Mouse (Mus musculus) erythroid progenitor cell, adult 5-6 weeks (primary cell): ENCODE data around the gene Fam69b. TPM values are rescaled to one million over a fixed set of nuclear protein-coding genes. Genes with fewer than 3 reads are reported as not detected.

Experiments used
- ATAC-seq: replicated peaks from 2 replicates; pipeline ENCODE4 v1.8.0; 2016; ENCODE audit warnings: moderate number of reproducible peaks, mild to moderate bottlenecking, moderate TSS enrichment, inconsistent platforms; ENCODE audit not compliant: poor library complexity, low FRiP score, severe bottlenecking
- total RNA-seq, 2 experiments: library from RNA; stranded (forward) in 1 of 2; stranded (reverse) in 1 of 2; fragments of 150-400 nt in 1 of 2; fragments of 186-747, 209-891 nt in 1 of 2; gene quantifications; 2 replicates each; pipeline versions ENCODE4 v1.2.3 to v1.2.4; 2015 to 2017; ENCODE audit warnings: low replicate concordance in 2 of 2

The Fam69b gene
- total RNA-seq, 2 experiments from 2014 or later: not detected

DNA sequence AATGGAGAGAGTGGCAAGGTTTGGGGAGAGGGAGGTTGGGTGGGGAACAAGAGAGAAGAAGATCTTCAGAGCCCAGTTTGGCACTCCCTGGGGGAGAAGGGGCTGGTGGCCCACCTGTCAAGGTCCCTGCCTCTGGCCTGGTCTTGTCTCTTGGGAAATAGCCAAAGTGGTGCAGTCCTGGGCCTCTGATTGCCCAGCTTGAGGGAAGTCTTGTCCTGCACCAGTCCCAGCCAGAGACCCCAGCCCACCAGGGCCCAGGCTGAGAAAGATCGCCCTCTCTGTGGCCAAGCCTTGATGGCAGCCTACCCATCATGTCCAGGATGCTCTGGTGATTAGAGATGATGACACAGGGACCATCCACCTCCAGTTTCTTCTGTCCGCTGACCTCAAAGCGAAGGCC lies 31.4 kb upstream of the Fam69b start:
- ATAC-seq: no peak

DNA sequence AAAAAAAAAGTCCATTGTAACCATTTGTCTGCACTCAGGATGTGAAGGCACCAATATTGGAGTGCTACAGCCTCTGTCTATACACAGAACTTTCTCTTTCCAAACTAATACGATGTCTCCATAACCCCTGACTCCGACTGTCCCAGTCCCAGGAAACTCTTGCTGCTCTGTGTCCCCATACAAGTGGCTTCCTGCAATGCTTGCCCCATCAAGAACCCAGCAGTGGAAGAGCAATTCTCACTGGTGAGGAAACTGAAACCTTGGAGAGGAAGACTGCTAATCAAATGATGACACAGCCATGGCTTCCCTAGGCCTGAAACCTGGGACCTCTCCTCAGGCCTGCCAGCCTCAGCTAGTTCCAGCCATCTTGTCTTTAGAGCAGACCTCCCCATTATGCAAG lies 30.4 kb upstream of the Fam69b start:
- ATAC-seq: no peak

DNA sequence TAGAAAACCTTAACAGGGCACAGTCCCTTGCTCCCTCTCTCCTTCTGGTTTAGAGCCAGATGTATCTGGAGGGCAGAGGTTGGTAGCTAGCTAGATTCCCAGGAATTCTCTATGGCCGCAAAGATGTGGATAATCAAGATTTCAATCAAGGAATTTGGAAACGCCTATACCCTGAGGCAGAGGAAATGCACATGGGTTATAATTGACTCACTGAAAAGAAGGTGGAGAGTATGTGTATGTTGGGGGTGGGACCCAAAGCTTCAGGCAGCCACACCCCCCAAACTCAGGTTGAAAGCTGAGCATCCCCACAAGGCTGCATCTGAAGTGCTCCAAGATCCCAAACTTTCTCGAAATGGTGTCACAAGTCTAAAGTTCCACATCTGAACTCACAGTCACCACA lies 29.8 kb upstream of the Fam69b start:
- ATAC-seq: no peak

- no peak for ATAC-seq
Measured at GRCm38 (mm10) chr2:26599965-26600364, 28.3 kb upstream of the Fam69b start.

GRCm38 (mm10) chr2:26600664-26601063 lies 27.6 kb upstream of the Fam69b start:
- ATAC-seq: no peak

GRCm38 (mm10) chr2:26601595-26601994 lies 26.7 kb upstream of the Fam69b start:
- ATAC-seq: no peak

- no peak for ATAC-seq
Measured at GRCm38 (mm10) chr2:26602631-26603030, 25.6 kb upstream of the Fam69b start.

DNA sequence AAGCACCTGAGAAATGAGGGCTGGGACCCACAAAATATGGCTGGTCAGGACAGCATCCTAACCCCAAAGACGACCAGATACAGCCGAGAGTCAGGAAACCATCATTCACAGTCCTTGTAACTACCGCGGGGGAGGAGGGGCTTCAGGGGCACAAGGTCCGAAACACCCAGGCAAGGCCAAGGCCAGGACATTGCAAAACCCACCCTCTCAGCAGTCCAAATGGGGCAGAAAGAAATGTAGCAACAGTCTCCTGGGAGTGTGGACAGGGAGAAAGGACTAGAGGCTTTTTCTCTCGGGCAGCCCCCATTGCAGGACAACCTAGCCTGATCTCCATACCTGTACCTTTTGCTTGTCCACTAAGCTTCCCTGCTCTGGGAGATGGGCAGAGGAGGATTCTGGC lies 25.1 kb upstream of the Fam69b start:
- no peak for ATAC-seq

DNA sequence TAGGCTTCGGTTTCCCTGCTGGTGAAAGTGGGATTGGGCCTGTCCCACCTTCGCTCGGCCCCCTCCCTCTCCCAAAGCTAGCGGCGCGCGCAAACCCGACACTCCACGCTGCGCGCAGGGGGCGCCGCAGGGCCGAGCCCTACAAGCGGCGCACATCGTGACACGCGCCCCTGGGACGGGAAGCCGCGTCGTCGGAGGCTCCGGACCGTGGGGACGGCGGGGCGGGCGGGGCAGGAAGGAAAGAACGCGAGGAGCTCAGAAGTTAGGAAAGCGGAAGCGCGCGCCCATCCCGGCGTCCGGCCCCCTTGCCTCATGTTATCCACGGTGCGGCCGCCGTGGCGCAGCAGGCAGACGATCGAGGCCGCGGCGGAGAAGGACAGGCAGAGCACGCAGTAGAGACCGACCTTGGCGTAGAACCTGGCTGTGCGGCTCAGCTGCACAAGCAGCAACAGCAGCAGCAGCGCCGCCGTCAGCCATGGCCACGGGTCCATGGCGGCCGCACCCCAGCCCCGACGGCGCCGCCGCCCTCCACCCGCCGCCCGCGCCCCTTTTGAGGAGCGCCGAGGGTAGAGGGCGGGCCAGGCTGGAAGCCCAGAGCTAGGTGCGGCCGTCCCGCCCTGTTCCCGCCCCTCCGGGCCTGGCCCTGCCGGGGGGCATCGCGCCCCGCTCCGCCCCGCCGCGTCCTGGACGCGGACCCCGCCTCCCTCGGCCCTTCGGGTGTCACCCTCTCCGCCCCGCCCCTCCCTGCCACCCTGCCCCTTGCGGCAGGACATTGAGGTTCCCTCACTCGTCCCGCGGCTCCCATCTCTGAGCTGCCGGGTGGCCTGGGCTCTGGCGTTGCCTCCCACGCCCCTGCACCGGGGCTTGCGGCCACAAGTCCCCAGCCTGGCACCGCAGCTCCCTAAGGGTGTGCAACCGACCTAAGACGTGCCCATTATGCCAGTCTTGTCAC lies 24.3 kb upstream of the Fam69b start, which contains the start of gene Agpat2:
TSS of gene Agpat2 (minus strand) at position 698 of the 952 bp plus-strand sequence.
- no peak for ATAC-seq

GRCm38 (mm10) chr2:26605331-26605730 lies 22.9 kb upstream of the Fam69b start:
- ATAC-seq: no peak

- ATAC-seq: no peak
Measured at GRCm38 (mm10) chr2:26606579-26606978, 21.7 kb upstream of the Fam69b start.

DNA sequence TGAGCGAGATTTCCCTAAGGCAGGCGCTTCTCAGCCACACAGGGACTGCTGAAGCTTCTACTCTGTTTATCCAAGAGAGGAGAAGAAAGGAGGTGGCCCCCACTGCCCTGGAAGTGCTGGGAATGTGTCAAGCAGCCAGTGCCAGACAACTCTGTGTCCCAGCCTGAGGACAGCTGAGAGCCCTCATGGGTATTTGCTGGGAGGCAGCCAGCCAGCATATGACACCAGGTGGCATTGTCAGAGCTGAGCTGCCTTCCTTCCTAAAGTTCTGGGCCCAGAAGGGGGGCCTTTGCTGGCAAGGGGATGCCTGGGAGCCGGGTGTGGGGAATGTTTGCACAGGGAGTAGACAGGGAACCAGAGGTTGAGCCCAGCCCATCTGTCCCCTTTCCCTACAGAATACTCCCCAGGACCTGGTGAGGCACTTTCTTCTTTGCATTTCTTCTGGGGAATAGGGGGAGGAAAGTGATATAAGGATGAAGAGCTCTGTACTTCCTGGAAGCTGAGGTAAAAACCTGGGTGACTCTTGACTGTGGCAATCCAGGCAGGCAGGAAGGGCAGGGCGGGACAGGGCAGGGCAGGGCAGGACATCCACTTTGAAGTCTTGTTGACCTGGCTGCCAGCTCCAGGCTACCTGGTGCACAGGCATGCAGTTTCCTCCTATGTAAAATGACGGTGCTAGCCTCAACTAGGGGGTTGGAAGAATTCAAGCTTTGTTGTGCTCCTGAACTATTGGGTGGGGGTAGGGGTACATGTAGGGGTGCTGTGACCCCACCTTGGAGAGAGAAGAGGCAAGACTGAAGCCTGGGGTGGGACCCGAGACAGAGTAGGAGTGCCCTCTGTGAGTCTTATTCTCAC lies 21.0 kb upstream of the Fam69b start:
- no peak for ATAC-seq

DNA sequence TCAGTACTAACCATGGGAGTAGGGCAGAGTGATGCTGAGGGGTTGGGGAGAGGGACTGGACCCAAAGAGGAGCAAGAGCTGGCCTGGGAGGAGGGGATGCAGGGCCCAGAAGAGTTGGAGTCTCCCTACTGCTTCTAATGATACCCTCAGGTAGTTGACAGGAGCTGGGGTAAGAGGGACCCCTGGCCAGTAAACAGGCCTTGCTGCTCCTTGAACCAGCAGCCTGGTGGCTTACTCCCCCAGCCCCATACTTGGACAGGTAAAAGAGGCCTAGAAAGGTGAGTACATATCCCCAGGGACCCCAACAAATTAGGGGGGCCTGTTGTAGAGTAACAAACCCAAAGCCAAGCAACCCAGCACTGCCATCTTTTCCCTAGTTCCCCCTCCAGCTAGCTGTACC lies 19.5 kb upstream of the Fam69b start:
- ATAC-seq: no peak

DNA sequence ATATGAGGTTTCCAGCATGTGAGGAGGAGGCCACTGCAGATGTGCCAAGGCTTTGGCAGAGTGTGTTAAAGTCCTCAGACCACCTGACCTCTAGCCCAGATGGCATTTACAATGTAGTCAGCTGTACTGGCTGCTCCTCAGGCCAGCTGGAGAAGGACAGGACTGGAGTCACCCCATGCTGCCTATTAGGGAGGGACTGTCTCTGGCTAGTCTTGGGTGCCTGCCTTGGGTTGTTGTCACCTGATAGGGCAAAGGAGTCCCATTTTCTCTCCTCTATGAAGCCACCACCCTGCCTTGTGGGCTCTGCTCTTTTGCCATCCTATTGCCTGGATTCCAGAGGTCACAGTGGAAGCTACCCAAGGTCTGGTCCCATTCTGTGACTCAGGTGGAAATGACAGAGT lies 19.0 kb upstream of the Fam69b start:
- ATAC-seq: no peak

- no peak for ATAC-seq
Measured at GRCm38 (mm10) chr2:26610526-26610925, 17.7 kb upstream of the Fam69b start.

- ATAC-seq: no peak
Measured at GRCm38 (mm10) chr2:26611054-26611453, 17.2 kb upstream of the Fam69b start.

DNA sequence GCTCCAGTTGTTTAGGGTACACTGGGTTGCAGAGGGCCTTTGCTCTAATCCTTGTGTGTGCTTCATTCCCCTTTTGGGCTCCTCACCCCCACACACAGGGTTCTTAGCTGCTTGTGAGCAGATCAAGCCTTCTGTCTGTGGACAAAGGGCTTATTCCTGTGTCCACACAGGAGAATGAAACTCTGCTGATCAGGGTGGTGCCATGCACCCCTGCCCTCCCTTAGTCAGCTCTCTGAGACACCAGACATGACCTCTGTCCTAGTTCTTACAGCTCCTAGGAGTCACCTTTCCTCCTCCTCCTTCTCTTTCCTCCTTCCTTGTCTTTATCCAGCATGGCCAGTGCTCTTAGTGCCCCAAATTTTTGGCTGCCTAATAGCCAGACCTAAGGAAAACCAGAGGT lies 16.4 kb upstream of the Fam69b start:
- ATAC-seq: no peak

- no peak for ATAC-seq
Measured at GRCm38 (mm10) chr2:26614903-26615302, 13.4 kb upstream of the Fam69b start.

GRCm38 (mm10) chr2:26615459-26616124 lies 12.7 kb upstream of the Fam69b start:
- ATAC-seq: no peak

DNA sequence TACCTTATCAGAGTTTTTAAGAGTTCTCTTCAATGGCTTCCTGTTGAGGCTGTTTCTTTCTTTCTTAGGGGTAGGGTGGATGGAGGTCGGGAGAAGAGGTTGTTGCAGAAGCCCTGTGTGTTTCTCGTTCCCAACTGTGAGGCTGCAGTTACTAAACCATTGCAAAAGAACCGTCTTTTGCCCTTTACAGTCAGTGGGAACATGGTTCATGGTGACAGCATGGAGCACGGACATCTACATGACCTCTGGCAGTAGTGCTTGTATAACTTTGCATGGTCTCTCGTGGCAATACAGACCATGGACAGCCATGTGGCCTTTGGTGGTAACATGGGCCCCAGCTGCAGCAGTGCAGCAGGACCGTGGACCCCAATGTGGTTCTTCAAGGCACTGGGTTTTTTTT lies 10.9 kb upstream of the Fam69b start:
- ATAC-seq: no peak
